ENCODE assay signal across 8 mouse cellular contexts in genomic region chr4:150583777-150584135, GRCm38 (mm10).
DNase-seq lines count a peak whose midpoint lies in the region; ATAC-seq lines count a peak whose summit lies in the region.

No protein-coding gene starts in this region.

- peaks cover 76% of the 10 kb centered on the region for H3K4me1 ChIP-seq in lung, embryonic 15.5 days
- peaks cover 46% of the 10 kb centered on the region for H3K4me1 ChIP-seq in embryonic facial prominence, embryonic 12.5 days
- H3K4me1 ChIP-seq in intestine, embryonic 14.5 days (replicated peaks; ENCODE audit: control insufficient read depth, insufficient read depth, low read length) = peaks cover 61% of the 10 kb centered on the region

- no peaks in the 10 kb centered on the region for H3K36me3 ChIP-seq in lung, embryonic 15.5 days
- H3K36me3 ChIP-seq in embryonic facial prominence, embryonic 12.5 days = no peaks in the 10 kb centered on the region
- H3K36me3 ChIP-seq in intestine, embryonic 14.5 days (ENCODE audit: control insufficient read depth, insufficient read depth, low read length) = no peaks in the 10 kb centered on the region

- H3K9me3 ChIP-seq in lung, embryonic 15.5 days = no peaks in the 10 kb centered on the region
- no peaks in the 10 kb centered on the region; the same call in 1 of the 2 replicates for H3K9me3 ChIP-seq in embryonic facial prominence, embryonic 12.5 days
- no peaks in the 10 kb centered on the region for H3K9me3 ChIP-seq in intestine, embryonic 14.5 days (ENCODE audit: control insufficient read depth, low read length)

- 15% methylated on average over 3 of the region's 3 CpGs for WGBS in lung, embryonic 15.5 days
- WGBS in embryonic facial prominence, embryonic 12.5 days = 50% methylated on average over 3 of the region's 3 CpGs
- WGBS in intestine, embryonic 14.5 days = 26% methylated on average over 3 of the region's 3 CpGs

- no peak for DNase-seq in lung, adult 18-20 months
- peak; percentile 70 for DNase-seq in intestine, embryonic 14.5 days (ENCODE audit: low spot score)
- peak; percentile 76 for DNase-seq in naive thymus-derived CD4-positive, alpha-beta T cell, adult 2 months (ENCODE audit: low read depth)
- no peak for DNase-seq in embryo, embryonic 10.5 days (ENCODE audit: low spot score)
- DNase-seq in gastrocnemius, adult 8-10 months (ENCODE audit: low spot score in 2 of 2) = no peak
- no peak for DNase-seq in thymus, adult 18-20 months

- peak overlapping the region; percentile 90 for H3K27ac ChIP-seq in lung, embryonic 15.5 days
- peak overlapping the region; percentile 82 for H3K27ac ChIP-seq in embryonic facial prominence, embryonic 12.5 days
- peak overlapping the region; percentile 87 for H3K27ac ChIP-seq in intestine, embryonic 14.5 days (ENCODE audit: low read depth)

- H3K4me2 ChIP-seq in lung, embryonic 15.5 days = peak overlapping the region; percentile 29
- no peak overlapping the region for H3K4me2 ChIP-seq in embryonic facial prominence, embryonic 12.5 days (replicated peaks)
- H3K4me2 ChIP-seq in intestine, embryonic 14.5 days (ENCODE audit: low read length) = peak overlapping the region; percentile 42

- H3K4me3 ChIP-seq in lung, embryonic 15.5 days = no peak overlapping the region
- no peak overlapping the region for H3K4me3 ChIP-seq in embryonic facial prominence, embryonic 12.5 days
- H3K4me3 ChIP-seq in intestine, embryonic 14.5 days (ENCODE audit: low read depth, low read length) = no peak overlapping the region

- no peak overlapping the region for H3K9ac ChIP-seq in lung, embryonic 15.5 days
- no peak overlapping the region for H3K9ac ChIP-seq in embryonic facial prominence, embryonic 12.5 days
- H3K9ac ChIP-seq in intestine, embryonic 14.5 days (ENCODE audit: low read length) = peak overlapping the region; percentile 34

- H3K27me3 ChIP-seq in lung, embryonic 15.5 days = no peaks in the 10 kb centered on the region
- H3K27me3 ChIP-seq in embryonic facial prominence, embryonic 12.5 days = no peaks in the 10 kb centered on the region
- no peaks in the 10 kb centered on the region for H3K27me3 ChIP-seq in intestine, embryonic 14.5 days (replicated peaks; ENCODE audit: control insufficient read depth, insufficient read depth, low read length)

- peak; percentile 91 for ATAC-seq in lung, embryonic 15.5 days (ENCODE audit: borderline replicate concordance, extremely low read depth, low FRiP score, low TSS enrichment)
- no peak for ATAC-seq in embryonic facial prominence, embryonic 12.5 days (ENCODE audit: insufficient number of reproducible peaks, insufficient read depth, low FRiP score, low TSS enrichment)
- peak; percentile 83 for ATAC-seq in intestine, embryonic 14.5 days (replicated peaks; ENCODE audit: low FRiP score, low TSS enrichment, low read depth)

Comparison
In these comparisons a context has a peak if more than half of its experiments do, and no peak if none do; other contexts are left out.
1. DNase-seq: peak in intestine, embryonic 14.5 days (single experiment) and naive thymus-derived CD4-positive, alpha-beta T cell, adult 2 months (single experiment); none in lung, adult 18-20 months (0 of 2), embryo, embryonic 10.5 days (single experiment), gastrocnemius, adult 8-10 months (0 of 2) and thymus, adult 18-20 months (0 of 2).
2. Peak in every context shown above with its lines, with median percentiles within 50 percentile points of each other: H3K27ac ChIP-seq.